In the genomic region with DNA sequence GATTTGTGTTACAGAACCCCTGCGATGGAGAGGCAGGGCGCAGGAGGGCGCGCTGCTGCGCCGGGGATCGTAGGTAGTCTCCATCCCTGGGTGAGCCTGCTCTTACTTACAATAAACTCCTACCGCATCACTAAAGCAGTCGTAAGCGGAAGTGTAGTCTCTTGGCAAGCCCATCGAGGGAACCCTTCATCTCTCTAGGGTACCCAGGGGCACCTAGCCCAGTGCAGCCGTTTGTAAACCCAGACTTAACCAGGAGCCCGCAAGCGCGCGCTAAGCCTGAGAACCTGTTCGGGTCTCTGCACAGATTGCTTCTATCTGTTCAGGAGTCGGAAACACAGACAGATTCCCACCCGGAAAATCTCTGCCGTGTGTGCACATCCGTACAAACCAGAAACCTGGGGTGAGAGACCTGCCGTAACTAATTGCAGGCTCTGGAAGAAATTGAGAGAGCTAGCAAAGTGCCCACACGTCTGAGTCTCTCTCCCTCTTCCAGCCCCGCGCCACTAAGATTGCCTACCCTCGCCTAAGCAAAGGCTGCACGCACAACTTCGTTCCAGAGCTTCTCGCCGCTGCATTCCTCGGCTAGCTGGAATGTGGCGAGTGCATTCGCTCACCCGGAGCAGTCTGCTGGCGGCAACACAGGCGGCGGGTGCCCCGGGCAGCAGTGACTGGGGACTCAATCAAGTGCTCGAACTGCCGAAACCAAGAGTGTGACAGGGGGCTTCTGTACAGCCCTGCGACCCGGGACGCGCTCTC, we compare ENCODE assay signal across 9 mouse cellular contexts. TPM values are rescaled to one million over a fixed set of nuclear protein-coding genes. Genes with fewer than 3 reads are reported as not detected.
DNase-seq lines count a peak whose midpoint lies in the region; ATAC-seq lines count a peak whose summit lies in the region.
"Had no signal": no experiment of that assay in that cellular context is flagged by ENCODE, and none has a peak within 500 bp of the region (broad histone marks: within the 10 kb centered on the region; RNA-seq: fewer than 3 reads in every experiment).

No protein-coding gene starts in this region.

- peaks cover 91% of the 10 kb centered on the region for H3K27me3 ChIP-seq in hindbrain, embryonic 11.5 days (ENCODE audit: control insufficient read depth, insufficient read depth, low read length)
- H3K27me3 ChIP-seq in limb, embryonic 13.5 days, result peaks cover 94% of the 10 kb centered on the region
- peaks cover 88% of the 10 kb centered on the region for H3K27me3 ChIP-seq in neural tube, embryonic 12.5 days (replicated peaks)

- peak; percentile 44 for DNase-seq in testis, postnatal 10 days (ENCODE audit: low spot score)
- no peak for DNase-seq in testis, postnatal 14 days (ENCODE audit: low spot score)
- DNase-seq in embryo, embryonic 10.5 days (ENCODE audit: low spot score), result peak; percentile 73
- peak; percentile 68 for DNase-seq in hindbrain, embryonic 11.5 days (ENCODE audit: low spot score)
- no peak for DNase-seq in c-Kit-positive CD71-positive TER-119-positive erythroid progenitor cells, embryonic 14.5 days (ENCODE audit: low spot score)
- DNase-seq in left cerebral cortex, postnatal 10 days (ENCODE audit: extremely low spot score in 1 of 2, low spot score in 2 of 2), result no peak

- peak overlapping the region; percentile 42 for H3K4me3 ChIP-seq in hindbrain, embryonic 11.5 days (ENCODE audit: low read depth, low read length)
- H3K4me3 ChIP-seq in limb, embryonic 13.5 days, result peak overlapping the region; percentile 52
- peak overlapping the region; percentile 43 for H3K4me3 ChIP-seq in neural tube, embryonic 12.5 days

- peaks cover 14% of the 10 kb centered on the region for H3K4me1 ChIP-seq in hindbrain, embryonic 11.5 days (replicated peaks; ENCODE audit: control insufficient read depth, insufficient read depth, low read length)
- H3K4me1 ChIP-seq in limb, embryonic 13.5 days, result peaks cover 32% of the 10 kb centered on the region
- H3K4me1 ChIP-seq in neural tube, embryonic 12.5 days, result peaks cover 26% of the 10 kb centered on the region

- intact Hi-C loops in left cerebral cortex, postnatal 10 days (cut with DNase I), result no loop called here

- H3K9me3 ChIP-seq in hindbrain, embryonic 11.5 days (ENCODE audit: control insufficient read depth, low read length), result no peaks in the 10 kb centered on the region
- no peaks in the 10 kb centered on the region for H3K9me3 ChIP-seq in limb, embryonic 13.5 days
- H3K9me3 ChIP-seq in neural tube, embryonic 12.5 days, result no peaks in the 10 kb centered on the region

- H3K9ac ChIP-seq in hindbrain, embryonic 11.5 days (ENCODE audit: low read depth, low read length), result no peak overlapping the region
- peak overlapping the region; percentile 31; the same call in 1 of the 2 replicates for H3K9ac ChIP-seq in limb, embryonic 13.5 days
- H3K9ac ChIP-seq in neural tube, embryonic 12.5 days, result peak overlapping the region; percentile 44; the same call in 1 of the 2 replicates
- H3K9ac ChIP-seq: liver, embryonic 14.5 days had no signal

- under 1% methylated on average over 44 of the region's 44 CpGs for WGBS in hindbrain, embryonic 11.5 days
- WGBS in limb, embryonic 13.5 days, result under 1% methylated on average over 44 of the region's 44 CpGs
- WGBS in neural tube, embryonic 12.5 days, result under 1% methylated on average over 44 of the region's 44 CpGs

- no peak for ATAC-seq in hindbrain, embryonic 11.5 days (ENCODE audit: low FRiP score)
- no peak; the same call in 1 of the 2 replicates for ATAC-seq in limb, embryonic 13.5 days (ENCODE audit: low FRiP score, low read depth)
- ATAC-seq in neural tube, embryonic 12.5 days (ENCODE audit: low FRiP score, low read depth), result no peak

- H3K27ac ChIP-seq in hindbrain, embryonic 11.5 days (ENCODE audit: low read depth, low read length), result no peak overlapping the region
- no peak overlapping the region for H3K27ac ChIP-seq in limb, embryonic 13.5 days
- H3K27ac ChIP-seq in neural tube, embryonic 12.5 days, result no peak overlapping the region
- H3K27ac ChIP-seq: liver, embryonic 14.5 days had no signal

- H3K4me2 ChIP-seq in hindbrain, embryonic 11.5 days (replicated peaks; ENCODE audit: low read depth, low read length), result peak overlapping the region; percentile 79
- peak overlapping the region; percentile 89 for H3K4me2 ChIP-seq in limb, embryonic 13.5 days (replicated peaks)
- H3K4me2 ChIP-seq in neural tube, embryonic 12.5 days (replicated peaks), result peak overlapping the region; percentile 82

- no peaks in the 10 kb centered on the region for H3K36me3 ChIP-seq in hindbrain, embryonic 11.5 days (ENCODE audit: control insufficient read depth, insufficient read depth, low read length)
- H3K36me3 ChIP-seq in limb, embryonic 13.5 days, result no peaks in the 10 kb centered on the region
- H3K36me3 ChIP-seq in neural tube, embryonic 12.5 days, result no peaks in the 10 kb centered on the region

RNA-seq across cellular contexts. Expression of gene Lhx4, which starts 10.7 kb away (rescaled TPM):
- 5.1 and 7.9 TPM in 2 replicates for polyA plus RNA-seq in hindbrain, embryonic 11.5 days (2014; fragmentation: Nextera tagmentation; extraction: Ambion mirVana)
- polyA plus RNA-seq in limb, embryonic 13.5 days (2015; fragmentation: Nextera tagmentation; extraction: Ambion mirVana), result 0.05 TPM in 1 of 2 replicates, not detected in the other
- polyA plus RNA-seq in neural tube, embryonic 12.5 days (2016; fragmentation: Nextera tagmentation; extraction: Ambion mirVana), result 12.3 and 22.8 TPM in 2 replicates
- under 1 TPM in 1 of 2 experiments, not detected in 1; 0.06 TPM for total RNA-seq in left cerebral cortex, postnatal 10 days (2021)
- polyA plus RNA-seq: liver, embryonic 14.5 days had no signal

Comparison
In these comparisons a context has a peak if more than half of its experiments do, and no peak if none do; other contexts are left out.
1. DNase-seq: peak in testis, postnatal 10 days (single experiment), embryo, embryonic 10.5 days (single experiment) and hindbrain, embryonic 11.5 days (single experiment); none in testis, postnatal 14 days (single experiment), c-Kit-positive CD71-positive TER-119-positive erythroid progenitor cells, embryonic 14.5 days (single experiment) and left cerebral cortex, postnatal 10 days (0 of 2).
2. Peak in every context shown above with its lines, with median percentiles within 50 percentile points of each other: H3K4me2 ChIP-seq and H3K4me3 ChIP-seq.